Mouse (Mus musculus): ENCODE results near the gene Gm7534. TPM values are rescaled to one million over a fixed set of nuclear protein-coding genes. Genes with fewer than 3 reads are reported as not detected.

The Gm7534 gene
- not detected in 2 replicates for polyA plus RNA-seq (2016; fragmentation: Nextera tagmentation; extraction: Ambion mirVana)

GRCm38 (mm10) chr4:134202904-134203303 lies at the start of gene Gm7534:
TSS of gene Gm7534 (minus strand) at chr4:134203004.
- Histone ChIP-seq H3K36me3 (no peaks in the 10 kb centered on the region), H3K27me3 (peaks cover 4% of the 10 kb centered on the region; the same call in 1 of the 2 replicates), H3K9me3 (no peaks in the 10 kb centered on the region), H3K4me3 (replicated peaks) (no peak within 1 kb of the TSS), H3K9ac (replicated peaks) (no peak within 1 kb of the TSS), H3K4me1 (replicated peaks) (no peaks in the 10 kb centered on the region), H3K27ac (no peak within 1 kb of the TSS), H3K4me2 (no peak within 1 kb of the TSS)
- no peak for ATAC-seq (ENCODE audit: insufficient number of reproducible peaks, insufficient read depth, low FRiP score, low TSS enrichment, low read depth)
- WGBS: 89% methylated on average over 4 of the region's 4 CpGs

- Histone ChIP-seq H3K27me3 (peaks cover 81% of the 10 kb centered on the region), H3K4me3 (replicated peaks) (peak overlapping the region; percentile 56), H3K36me3 (no peaks in the 10 kb centered on the region), H3K9ac (replicated peaks) (peak overlapping the region; percentile 60; the same call in 1 of the 2 replicates), H3K9me3 (no peaks in the 10 kb centered on the region), H3K27ac (no peak overlapping the region), H3K4me2 (peak overlapping the region; percentile 93), H3K4me1 (replicated peaks) (peaks cover 62% of the 10 kb centered on the region)
- no peak for ATAC-seq (ENCODE audit: insufficient number of reproducible peaks, insufficient read depth, low FRiP score, low TSS enrichment, low read depth)
- 7% methylated on average over 22 of the region's 22 CpGs for WGBS
Measured at GRCm38 (mm10) chr4:134252131-134252910, 49.5 kb upstream of the Gm7534 start.

- ATAC-seq (ENCODE audit: insufficient number of reproducible peaks, insufficient read depth, low FRiP score, low TSS enrichment, low read depth): no peak
- peaks cover 87% of the 10 kb centered on the region for H3K27me3 ChIP-seq
- H3K4me3 ChIP-seq (replicated peaks): peak overlapping the region; percentile 56
- H3K4me2 ChIP-seq: peak overlapping the region; percentile 93
- no peaks in the 10 kb centered on the region for H3K36me3 ChIP-seq
- H3K9ac ChIP-seq (replicated peaks): peak overlapping the region; percentile 60
- H3K4me1 ChIP-seq (replicated peaks): peaks cover 57% of the 10 kb centered on the region
- WGBS: 1% methylated on average over 89 of the region's 91 CpGs
- H3K27ac ChIP-seq: no peak overlapping the region
- H3K9me3 ChIP-seq: no peaks in the 10 kb centered on the region
Measured at GRCm38 (mm10) chr4:134251241-134252130, 48.7 kb upstream of the Gm7534 start.

GRCm38 (mm10) chr4:134250930-134251240 lies 48.1 kb upstream of the Gm7534 start:
- peak overlapping the region; percentile 60 for H3K9ac ChIP-seq (replicated peaks)
- H3K4me1 ChIP-seq (replicated peaks): peaks cover 56% of the 10 kb centered on the region
- ATAC-seq (ENCODE audit: insufficient number of reproducible peaks, insufficient read depth, low FRiP score, low TSS enrichment, low read depth): no peak
- peaks cover 92% of the 10 kb centered on the region for H3K27me3 ChIP-seq
- H3K27ac ChIP-seq: no peak overlapping the region
- peak overlapping the region; percentile 93 for H3K4me2 ChIP-seq
- WGBS: 10% methylated on average over 10 of the region's 10 CpGs
- no peaks in the 10 kb centered on the region for H3K9me3 ChIP-seq
- H3K4me3 ChIP-seq (replicated peaks): peak overlapping the region; percentile 56
- H3K36me3 ChIP-seq: no peaks in the 10 kb centered on the region

- Histone ChIP-seq H3K27ac (no peak overlapping the region), H3K36me3 (no peaks in the 10 kb centered on the region), H3K4me1 (replicated peaks) (peaks cover 55% of the 10 kb centered on the region), H3K4me2 (peak overlapping the region; percentile 93), H3K4me3 (replicated peaks) (peak overlapping the region; percentile 56), H3K27me3 (peaks cover 92% of the 10 kb centered on the region), H3K9me3 (no peaks in the 10 kb centered on the region), H3K9ac (replicated peaks) (no peak overlapping the region)
- no peak for ATAC-seq (ENCODE audit: insufficient number of reproducible peaks, insufficient read depth, low FRiP score, low TSS enrichment, low read depth)
- 7% methylated on average over 27 of the region's 27 CpGs for WGBS
Measured at GRCm38 (mm10) chr4:134250116-134250929, 47.5 kb upstream of the Gm7534 start.

- H3K9ac ChIP-seq (replicated peaks): peak overlapping the region; percentile 42; the same call in 1 of the 2 replicates
- H3K36me3 ChIP-seq: no peaks in the 10 kb centered on the region
- H3K9me3 ChIP-seq: no peaks in the 10 kb centered on the region
- H3K27me3 ChIP-seq: peaks cover 86% of the 10 kb centered on the region
- WGBS: under 1% methylated on average over 30 of the region's 30 CpGs
- H3K4me3 ChIP-seq (replicated peaks): peak overlapping the region; percentile 32
- peak; percentile 57; the same call in 1 of the 2 replicates for ATAC-seq (ENCODE audit: insufficient number of reproducible peaks, insufficient read depth, low FRiP score, low TSS enrichment, low read depth)
- peaks cover 54% of the 10 kb centered on the region for H3K4me1 ChIP-seq (replicated peaks)
- peak overlapping the region; percentile 93 for H3K4me2 ChIP-seq
- H3K27ac ChIP-seq: no peak overlapping the region
Measured at GRCm38 (mm10) chr4:134249651-134250050, 46.8 kb upstream of the Gm7534 start.

GRCm38 (mm10) chr4:134246719-134247258 lies 44.0 kb upstream of the Gm7534 start, which contains the start of gene Gm30191:
TSS of gene Gm30191 (plus strand) at chr4:134246935.
- WGBS: 78% methylated on average over 7 of the region's 7 CpGs
- ATAC-seq (ENCODE audit: insufficient number of reproducible peaks, insufficient read depth, low FRiP score, low TSS enrichment, low read depth): no peak
- H3K4me2 ChIP-seq: peak within 1 kb of the TSS; percentile 94
- H3K36me3 ChIP-seq: no peaks in the 10 kb centered on the region
- H3K4me3 ChIP-seq (replicated peaks): peak within 1 kb of the TSS; percentile 83
- no peaks in the 10 kb centered on the region for H3K9me3 ChIP-seq
- H3K27me3 ChIP-seq: peaks cover 59% of the 10 kb centered on the region
- no peak within 1 kb of the TSS for H3K27ac ChIP-seq
- H3K9ac ChIP-seq (replicated peaks): no peak within 1 kb of the TSS
- H3K4me1 ChIP-seq (replicated peaks): peaks cover 32% of the 10 kb centered on the region

GRCm38 (mm10) chr4:134246256-134246655 lies 43.5 kb upstream of the Gm7534 start:
- no peak overlapping the region for H3K4me3 ChIP-seq (replicated peaks)
- H3K9me3 ChIP-seq: no peaks in the 10 kb centered on the region
- H3K4me2 ChIP-seq: 0 out of 2 replicates have a peak overlapping the region, but pooled peaks have one; percentile 94
- H3K27me3 ChIP-seq: peaks cover 53% of the 10 kb centered on the region
- H3K9ac ChIP-seq (replicated peaks): no peak overlapping the region
- no peak overlapping the region for H3K27ac ChIP-seq
- 49% methylated on average over 4 of the region's 4 CpGs for WGBS
- no peak for ATAC-seq (ENCODE audit: insufficient number of reproducible peaks, insufficient read depth, low FRiP score, low TSS enrichment, low read depth)
- peaks cover 27% of the 10 kb centered on the region for H3K4me1 ChIP-seq (replicated peaks)
- H3K36me3 ChIP-seq: no peaks in the 10 kb centered on the region

- H3K4me1 ChIP-seq (replicated peaks): peaks cover 18% of the 10 kb centered on the region
- ATAC-seq (ENCODE audit: insufficient number of reproducible peaks, insufficient read depth, low FRiP score, low TSS enrichment, low read depth): peak; percentile 28
- H3K27me3 ChIP-seq: peaks cover 44% of the 10 kb centered on the region
- peak within 1 kb of the TSS; percentile 83 for H3K4me3 ChIP-seq (replicated peaks)
- peak within 1 kb of the TSS; percentile 78 for H3K9ac ChIP-seq (replicated peaks)
- peak within 1 kb of the TSS; percentile 94 for H3K4me2 ChIP-seq
- WGBS: under 1% methylated on average over 60 of the region's 60 CpGs
- no peak within 1 kb of the TSS for H3K27ac ChIP-seq
- no peaks in the 10 kb centered on the region for H3K9me3 ChIP-seq
- H3K36me3 ChIP-seq: no peaks in the 10 kb centered on the region
Measured at GRCm38 (mm10) chr4:134245148-134245843, 42.5 kb upstream of the Gm7534 start, which contains the start of gene Zfp593. TSS of gene Zfp593 (minus strand) at chr4:134245592.
